Mouse (Mus musculus) retina, postnatal 7 days (tissue): ENCODE data around the gene Nadk2.
A peak's percentile ranks its signal among the peaks of the same experiment; 100 is the strongest.

Experiments
- DNase-seq: peaks from one replicate; pipeline ENCODE4 v3.0.0-alpha.2; 2012; ENCODE audit warnings: low read depth, low spot score

Nadk2 gene

DNA sequence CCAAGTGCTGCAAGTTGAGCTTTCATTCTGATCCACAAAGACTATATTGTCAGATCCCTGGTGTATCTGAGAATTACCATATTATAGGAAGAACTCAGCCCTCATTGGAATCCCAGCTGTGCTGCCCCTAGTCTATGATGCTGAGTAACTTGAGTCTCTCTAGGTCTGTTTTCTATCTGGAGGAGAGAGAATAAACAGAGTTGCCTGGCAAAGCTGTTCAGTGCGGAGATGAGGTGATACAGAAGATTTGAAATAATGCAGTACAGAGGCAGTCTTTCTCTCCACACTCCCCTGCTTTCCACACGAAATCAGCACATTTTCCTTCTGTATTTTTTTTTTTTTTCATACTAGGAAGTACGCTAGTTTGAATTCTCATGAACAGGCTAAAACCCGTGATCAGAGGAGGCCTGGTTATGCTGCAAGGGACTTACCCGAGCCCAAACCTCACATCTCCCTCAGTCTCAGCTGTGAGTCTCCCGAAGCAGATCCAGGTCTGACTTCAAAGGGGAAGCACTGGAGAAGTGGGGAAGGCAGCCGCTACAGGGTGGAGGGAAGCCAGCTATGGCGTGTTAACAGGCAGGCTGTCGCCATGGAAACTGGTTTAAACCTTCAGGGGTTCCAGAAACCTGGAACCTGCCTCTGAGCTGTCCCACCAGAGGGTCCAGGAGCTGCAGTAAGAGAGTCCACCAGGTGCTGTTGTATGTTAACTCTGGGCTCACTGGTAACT lies 59.9 kb downstream of the Nadk2 start:
- no peak for DNase-seq

DNA sequence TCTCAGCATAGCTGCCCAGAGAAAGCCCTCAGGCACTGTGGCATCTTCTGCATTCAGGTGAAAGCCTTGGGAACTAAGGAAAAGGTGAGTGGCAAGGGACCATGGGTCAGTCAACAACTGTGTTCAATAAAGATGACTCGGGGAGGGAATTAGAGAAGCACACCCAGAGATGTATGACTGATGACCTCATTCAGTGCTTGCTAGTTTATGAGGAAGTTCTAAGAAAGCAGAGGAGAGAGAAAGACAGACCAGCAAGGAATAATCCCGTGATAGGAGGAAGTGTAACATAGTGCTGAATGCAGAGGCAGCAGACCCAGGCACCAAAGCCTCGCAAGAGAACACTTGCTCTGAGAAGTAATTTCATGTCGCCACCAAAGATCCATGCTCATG lies 60.4 kb downstream of the Nadk2 start:
- no peak for DNase-seq

DNA sequence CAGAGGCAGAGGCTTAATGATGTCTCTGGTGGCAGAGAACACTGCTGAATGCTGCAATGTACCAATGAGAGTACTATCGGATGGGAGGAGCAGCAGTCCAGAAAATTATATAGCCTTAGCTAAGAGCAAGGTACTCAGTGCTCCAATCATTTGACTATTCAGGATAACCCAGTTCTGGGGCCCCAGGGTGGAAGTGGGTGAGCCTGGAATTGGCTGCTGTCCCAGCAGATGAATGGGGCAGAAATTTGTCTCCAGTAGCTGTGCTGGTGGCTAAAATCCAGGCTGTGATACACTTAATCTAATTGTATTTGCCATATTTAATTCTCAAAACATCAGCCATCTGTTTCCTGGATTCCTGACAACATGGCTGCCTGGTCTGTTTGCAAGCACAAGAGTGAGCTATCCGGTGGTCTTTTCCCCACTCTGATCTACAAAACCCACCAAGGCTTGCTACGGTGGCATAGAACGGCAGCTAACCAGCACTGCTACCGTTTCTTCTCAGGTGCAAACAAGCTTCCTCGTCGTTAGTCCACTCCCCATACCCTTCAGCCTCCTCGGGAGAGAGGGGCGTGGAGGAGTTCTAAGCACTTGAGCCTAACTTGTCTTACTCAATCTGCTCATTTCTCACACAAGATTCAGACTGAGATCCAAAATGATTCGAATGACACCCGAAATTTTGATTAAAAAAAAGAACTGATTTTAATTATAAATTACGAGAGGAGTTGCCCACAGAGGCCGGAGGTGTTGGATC lies 61.8 kb downstream of the Nadk2 start:
- DNase-seq: peak; percentile 13

DNA sequence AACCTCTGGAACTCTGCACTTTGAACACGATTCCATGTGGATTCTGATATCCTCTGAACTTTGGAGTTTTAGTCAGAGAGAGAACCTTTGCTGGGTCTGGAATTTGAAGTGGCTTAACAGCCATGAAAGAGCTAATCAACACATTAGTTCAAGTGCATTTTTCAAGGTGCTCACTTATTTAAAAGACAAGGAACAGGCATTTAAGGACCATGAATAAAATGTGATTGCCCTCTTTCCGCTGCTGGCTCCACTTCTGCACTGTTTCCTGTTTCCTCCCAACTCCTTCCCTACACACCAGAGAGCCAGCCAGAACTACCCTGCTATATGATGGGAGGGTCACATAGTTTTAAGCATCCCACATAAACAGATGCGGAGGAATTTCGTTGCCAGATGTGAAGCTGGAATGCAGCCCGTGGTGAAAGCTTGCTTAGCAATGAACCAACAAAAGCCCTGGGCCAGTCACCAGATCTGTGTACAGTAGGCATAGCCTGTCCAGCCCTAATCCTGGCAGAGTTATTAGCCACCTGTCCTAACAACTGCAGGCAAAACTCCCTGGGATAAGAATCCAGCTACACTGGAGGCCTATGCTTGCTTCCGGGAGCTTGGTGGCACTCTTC lies 63.9 kb downstream of the Nadk2 start:
- no peak for DNase-seq

DNA sequence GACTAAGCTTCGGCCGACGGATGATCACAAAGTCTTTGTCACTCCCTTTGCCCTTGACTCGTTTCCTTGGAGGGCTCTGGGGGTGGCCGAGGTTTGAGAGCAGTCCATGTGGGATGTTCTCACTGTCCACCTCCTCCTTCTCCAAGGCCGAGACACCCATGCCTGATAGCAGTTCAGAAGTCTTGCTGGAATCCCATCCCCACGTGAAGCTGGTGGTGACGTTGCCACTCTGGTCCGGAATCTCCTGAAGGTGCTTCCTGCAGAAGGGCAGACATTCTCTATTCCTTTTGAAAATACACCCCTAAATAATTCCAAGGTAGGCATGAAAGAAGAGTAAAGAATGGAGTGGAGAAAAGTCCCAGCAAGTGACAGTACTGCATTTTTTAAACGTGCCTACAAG lies 68.4 kb downstream of the Nadk2 start:
- DNase-seq: no peak

DNA sequence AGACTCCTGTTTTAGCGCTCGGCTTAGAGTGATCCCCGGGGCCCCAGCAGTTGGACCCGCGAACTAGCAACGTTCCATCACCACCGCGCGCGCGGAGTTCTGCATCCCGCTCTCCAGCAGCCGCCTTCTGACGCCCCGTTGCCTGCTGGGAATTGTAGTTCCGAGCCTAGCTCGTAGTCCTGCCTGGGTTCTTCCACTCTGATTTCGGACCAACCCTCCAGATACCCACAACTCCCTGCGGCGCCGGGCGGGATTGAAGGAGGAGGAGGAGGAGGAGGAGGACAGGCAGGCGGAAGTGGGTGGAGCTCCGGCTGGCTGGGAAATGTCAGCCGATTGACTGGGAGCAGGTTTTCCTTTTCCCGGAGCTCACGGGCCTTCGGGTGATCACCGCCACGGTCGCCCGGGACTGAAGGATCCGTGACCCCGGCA lies 69.2 kb downstream of the Nadk2 start, which contains the start of gene Lmbrd2:
Gene Lmbrd2, plus strand, starts transcription at position 299 of the 429 bp plus-strand sequence.
- peak; percentile 94 for DNase-seq

DNA sequence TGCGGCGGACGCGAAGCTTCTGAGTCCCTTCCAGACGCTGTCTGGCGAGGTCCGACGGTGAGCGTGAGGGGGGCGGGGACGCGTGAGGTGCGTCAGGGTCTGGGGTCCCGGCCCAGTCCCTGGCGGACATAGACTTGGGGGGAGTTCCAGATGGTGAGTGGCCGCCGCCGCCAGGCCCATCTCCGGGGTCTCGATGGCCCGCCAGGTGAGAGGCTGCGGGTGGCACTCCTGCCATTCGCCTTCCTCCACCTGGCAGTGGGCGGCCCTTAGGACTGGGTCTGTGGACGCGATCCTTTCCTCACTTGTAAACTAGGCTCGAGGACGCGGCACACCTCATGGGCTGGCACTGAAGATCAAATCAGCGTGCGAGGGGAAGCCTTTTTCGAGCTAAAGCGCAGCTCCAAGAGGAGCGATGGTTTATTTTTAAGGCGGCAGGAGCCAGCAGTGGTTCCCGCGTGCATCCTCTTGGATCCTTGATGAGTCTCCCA lies 69.7 kb downstream of the Nadk2 start:
- peak; percentile 11 for DNase-seq

DNA sequence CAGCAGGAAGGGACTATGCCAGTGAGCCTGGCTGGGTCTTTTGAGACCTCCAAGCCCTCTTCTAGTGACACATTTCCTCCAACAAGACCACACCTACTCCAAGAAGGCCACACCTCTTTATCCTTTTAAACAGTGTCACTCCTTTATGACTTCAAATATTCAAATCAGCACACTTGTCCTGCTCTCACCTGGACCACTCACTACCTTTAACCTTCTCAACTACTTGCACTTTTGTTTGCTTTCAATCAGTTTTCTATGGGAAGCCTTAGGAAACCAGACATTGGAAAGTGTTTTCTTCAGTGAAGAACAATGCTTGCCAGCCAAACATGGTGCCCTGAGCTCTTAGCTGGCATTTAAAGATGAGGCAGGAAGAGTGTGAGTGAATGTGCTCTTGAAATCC lies 84.3 kb downstream of the Nadk2 start, which contains the start of gene Skp2:
Gene Skp2, minus strand, starts transcription at position 101 of the 400 bp plus-strand sequence.
- no peak for DNase-seq
